Mouse (Mus musculus) lung, postnatal 0 days (tissue): ENCODE data around the gene Gm4792.

Source experiments
- CTCF ChIP-seq: IDR thresholded peaks from 2 replicates; pipeline ENCODE4 v1.5.1; 2016; ENCODE audit warnings: antibody characterized with exemption, mild to moderate bottlenecking
- EP300 ChIP-seq: IDR thresholded peaks from 2 replicates; pipeline ENCODE4 v1.6.1; 2016; ENCODE audit warnings: antibody characterized with exemption, mild to moderate bottlenecking, control low read depth

GRCm38 (mm10) chr10:94304064-94304657 is 5.7 kb upstream of the Gm4792 start:
- TF ChIP-seq EP300 (no peak), CTCF (no peak)
